Mouse (Mus musculus) layer of hippocampus, postnatal 36 days (tissue): Measurements from ENCODE around the gene Rps27. TPM values are rescaled to one million over a fixed set of nuclear protein-coding genes. Genes with fewer than 3 reads are reported as not detected.

ENCODE experiments used
- total RNA-seq, 2 experiments: library from RNA; stranded (reverse); gene quantifications; 2 replicates each; pipeline ENCODE4 v1.2.3; 2021

Rps27 gene
- total RNA-seq, 2 experiments from 2014 or later = 928 to 941 TPM

Other genes with a start within 250 kb of the Rps27 start
- 10 to 100 TPM; 97.5 to 98.2 TPM for gene Hax1, start 214.9 kb downstream of the Rps27 start, total RNA-seq
- 10 to 100 TPM; 90.6 to 95.5 TPM for gene 4933434E20Rik, start 162.0 kb downstream of the Rps27 start, total RNA-seq
- 100 to 1,000 TPM; 149 to 181 TPM for gene Ubap2l, start 161.0 kb downstream of the Rps27 start, total RNA-seq
- 100 to 1,000 TPM; 181 to 182 TPM for gene Tpm3, start 141.0 kb downstream of the Rps27 start, total RNA-seq
- gene Nup210l, start 109.5 kb downstream of the Rps27 start, total RNA-seq = under 1 TPM; 0.38 to 0.45 TPM
- 1 to 10 TPM; 8.9 to 9.8 TPM for gene Rab13, start within 50 bp of the Rps27 start, total RNA-seq
- 10 to 100 TPM; 46.0 to 47.2 TPM for gene Jtb, start 17.9 kb upstream of the Rps27 start, total RNA-seq
- gene Creb3l4, start 29.9 kb upstream of the Rps27 start, total RNA-seq = under 1 TPM in 1 of 2 experiments, not detected in 1; 0.40 TPM
- gene Slc39a1, start 34.5 kb upstream of the Rps27 start, total RNA-seq = 10 to 100 TPM; 44.9 to 47.2 TPM
- gene Crtc2, start 40.5 kb upstream of the Rps27 start, total RNA-seq = 10 to 100 TPM; 34.5 to 41.3 TPM
- 10 to 100 TPM; 30.5 to 31.8 TPM for gene Dennd4b, start 51.5 kb upstream of the Rps27 start, total RNA-seq
- gene Gatad2b, start 79.5 kb upstream of the Rps27 start, total RNA-seq = 100 to 1,000 TPM in 1 of 2 experiments, 10 to 100 TPM in 1; 95.2 to 109 TPM
- gene Slc27a3, start 176.3 kb upstream of the Rps27 start, total RNA-seq = 10 to 100 TPM; 13.9 to 25.2 TPM
- gene Ints3, start 220.0 kb upstream of the Rps27 start, total RNA-seq = 10 to 100 TPM; 78.2 to 80.4 TPM